Mouse (Mus musculus): Measurements from ENCODE around the gene Cds1. TPM values are rescaled to one million over a fixed set of nuclear protein-coding genes. Genes with fewer than 3 reads are reported as not detected.

Gene Cds1
- total and polyA plus RNA-seq, 3 experiments, result not detected

GRCm38 (mm10) chr5:101854100-101854499 lies 89.2 kb downstream of the Cds1 start:
- ATAC-seq (ENCODE audit: extremely low read depth, insufficient number of reproducible peaks, low FRiP score, poor library complexity, severe bottlenecking) (no peak), DNase-seq (ENCODE audit: low spot score) (no peak)
- Histone ChIP-seq H3K9me3 (replicated peaks) (peaks cover 82% of the 10 kb centered on the region), H3K4me1 (ENCODE audit: insufficient read depth, low read depth, low read length) (no peaks in the 10 kb centered on the region), H3K36me3 (replicated peaks) (no peaks in the 10 kb centered on the region), H3K4me3 (ENCODE audit: low read depth, low read length) (peak overlapping the region; percentile 30; the same call in 1 of the 2 replicates), H3K27me3 (ENCODE audit: insufficient read depth, low read length) (no peaks in the 10 kb centered on the region)
- TF ChIP-seq GATA1 (IDR thresholded peaks at IDR 0.05; ENCODE audit: borderline replicate concordance, low read length) (no peak), TAL1 (conservative IDR thresholded peaks at IDR 0.05; ENCODE audit: low read depth, low read length) (no peak), POLR2AphosphoS5 (IDR thresholded peaks at IDR 0.05; ENCODE audit: insufficient replicate concordance, low read depth, low read length) (no peak), GATA2 (IDR thresholded peaks at IDR 0.05; ENCODE audit: borderline replicate concordance, low read depth, low read length) (no peak), CTCF (IDR thresholded peaks at IDR 0.05; ENCODE audit: low read depth, low read length) (no peak)

GRCm38 (mm10) chr5:101854667-101855066 lies 89.7 kb downstream of the Cds1 start:
- H3K4me3 ChIP-seq (ENCODE audit: low read depth, low read length), result no peak overlapping the region
- no peaks in the 10 kb centered on the region for H3K4me1 ChIP-seq (ENCODE audit: insufficient read depth, low read depth, low read length)
- TF ChIP-seq POLR2AphosphoS5 (IDR thresholded peaks at IDR 0.05; ENCODE audit: insufficient replicate concordance, low read depth, low read length) (no peak), GATA1 (IDR thresholded peaks at IDR 0.05; ENCODE audit: borderline replicate concordance, low read length) (no peak), GATA2 (IDR thresholded peaks at IDR 0.05; ENCODE audit: borderline replicate concordance, low read depth, low read length) (no peak), CTCF (IDR thresholded peaks at IDR 0.05; ENCODE audit: low read depth, low read length) (no peak)
- H3K27me3 ChIP-seq (ENCODE audit: insufficient read depth, low read length), result no peaks in the 10 kb centered on the region
- no peak for ATAC-seq (ENCODE audit: extremely low read depth, insufficient number of reproducible peaks, low FRiP score, poor library complexity, severe bottlenecking)
- no peaks in the 10 kb centered on the region for H3K36me3 ChIP-seq (replicated peaks)
- H3K9me3 ChIP-seq (replicated peaks), result peaks cover 82% of the 10 kb centered on the region
- DNase-seq (ENCODE audit: low spot score), result no peak

GRCm38 (mm10) chr5:101855475-101855874 lies 90.5 kb downstream of the Cds1 start:
- no peak overlapping the region for H3K4me3 ChIP-seq (ENCODE audit: low read depth, low read length)
- TF ChIP-seq TAL1 (conservative IDR thresholded peaks at IDR 0.05; ENCODE audit: low read depth, low read length) (no peak), CTCF (IDR thresholded peaks at IDR 0.05; ENCODE audit: low read depth, low read length) (no peak), GATA1 (IDR thresholded peaks at IDR 0.05; ENCODE audit: borderline replicate concordance, low read length) (no peak), GATA2 (IDR thresholded peaks at IDR 0.05; ENCODE audit: borderline replicate concordance, low read depth, low read length) (no peak), POLR2AphosphoS5 (IDR thresholded peaks at IDR 0.05; ENCODE audit: insufficient replicate concordance, low read depth, low read length) (no peak)
- ATAC-seq (ENCODE audit: extremely low read depth, insufficient number of reproducible peaks, low FRiP score, poor library complexity, severe bottlenecking) (no peak), DNase-seq (ENCODE audit: low spot score) (no peak)
- H3K9me3 ChIP-seq (replicated peaks), result peaks cover 79% of the 10 kb centered on the region
- no peaks in the 10 kb centered on the region for H3K4me1 ChIP-seq (ENCODE audit: insufficient read depth, low read depth, low read length)
- H3K27me3 ChIP-seq (ENCODE audit: insufficient read depth, low read length), result no peaks in the 10 kb centered on the region
- no peaks in the 10 kb centered on the region for H3K36me3 ChIP-seq (replicated peaks)

- peaks cover 75% of the 10 kb centered on the region for H3K9me3 ChIP-seq (replicated peaks)
- no peak overlapping the region for H3K4me3 ChIP-seq (ENCODE audit: low read depth, low read length)
- no peak for TF ChIP-seq CTCF (IDR thresholded peaks at IDR 0.05; ENCODE audit: low read depth, low read length)
- TF ChIP-seq GATA2 (IDR thresholded peaks at IDR 0.05; ENCODE audit: borderline replicate concordance, low read depth, low read length), result no peak
- no peak for TF ChIP-seq POLR2AphosphoS5 (IDR thresholded peaks at IDR 0.05; ENCODE audit: insufficient replicate concordance, low read depth, low read length)
- no peak for TF ChIP-seq GATA1 (IDR thresholded peaks at IDR 0.05; ENCODE audit: borderline replicate concordance, low read length)
- no peak for TF ChIP-seq TAL1 (conservative IDR thresholded peaks at IDR 0.05; ENCODE audit: low read depth, low read length)
- H3K36me3 ChIP-seq (replicated peaks), result no peaks in the 10 kb centered on the region
- DNase-seq (ENCODE audit: low spot score) (no peak), ATAC-seq (ENCODE audit: extremely low read depth, insufficient number of reproducible peaks, low FRiP score, poor library complexity, severe bottlenecking) (no peak)
- H3K27me3 ChIP-seq (ENCODE audit: insufficient read depth, low read length), result no peaks in the 10 kb centered on the region
- H3K4me1 ChIP-seq (ENCODE audit: insufficient read depth, low read depth, low read length), result no peaks in the 10 kb centered on the region
These were observed 94.0 kb downstream of the Cds1 start for GRCm38 (mm10) chr5:101858891-101859436.

GRCm38 (mm10) chr5:101861786-101862571 lies 97.0 kb downstream of the Cds1 start:
- H3K27me3 ChIP-seq (ENCODE audit: insufficient read depth, low read length), result no peaks in the 10 kb centered on the region
- no peak for ATAC-seq (ENCODE audit: extremely low read depth, insufficient number of reproducible peaks, low FRiP score, poor library complexity, severe bottlenecking)
- H3K9me3 ChIP-seq (replicated peaks), result peaks cover 64% of the 10 kb centered on the region
- H3K4me1 ChIP-seq (ENCODE audit: insufficient read depth, low read depth, low read length), result no peaks in the 10 kb centered on the region
- DNase-seq (ENCODE audit: low spot score), result no peak
- no peak overlapping the region; the same call in 1 of the 2 replicates for H3K4me3 ChIP-seq (ENCODE audit: low read depth, low read length)
- no peak for TF ChIP-seq GATA1 (IDR thresholded peaks at IDR 0.05; ENCODE audit: borderline replicate concordance, low read length)
- no peak for TF ChIP-seq CTCF (IDR thresholded peaks at IDR 0.05; ENCODE audit: low read depth, low read length)
- TF ChIP-seq TAL1 (conservative IDR thresholded peaks at IDR 0.05; ENCODE audit: low read depth, low read length), result no peak
- no peak for TF ChIP-seq GATA2 (IDR thresholded peaks at IDR 0.05; ENCODE audit: borderline replicate concordance, low read depth, low read length)
- TF ChIP-seq POLR2AphosphoS5 (IDR thresholded peaks at IDR 0.05; ENCODE audit: insufficient replicate concordance, low read depth, low read length), result no peak
- no peaks in the 10 kb centered on the region for H3K36me3 ChIP-seq (replicated peaks)

- H3K4me3 ChIP-seq (ENCODE audit: low read depth, low read length), result no peak overlapping the region
- no peak for DNase-seq (ENCODE audit: low spot score)
- no peaks in the 10 kb centered on the region for H3K4me1 ChIP-seq (ENCODE audit: insufficient read depth, low read depth, low read length)
- H3K9me3 ChIP-seq (replicated peaks), result peaks cover 59% of the 10 kb centered on the region
- ATAC-seq (ENCODE audit: extremely low read depth, insufficient number of reproducible peaks, low FRiP score, poor library complexity, severe bottlenecking), result no peak
- TF ChIP-seq POLR2AphosphoS5 (IDR thresholded peaks at IDR 0.05; ENCODE audit: insufficient replicate concordance, low read depth, low read length) (no peak), TAL1 (conservative IDR thresholded peaks at IDR 0.05; ENCODE audit: low read depth, low read length) (no peak), GATA1 (IDR thresholded peaks at IDR 0.05; ENCODE audit: borderline replicate concordance, low read length) (no peak)
- H3K36me3 ChIP-seq (replicated peaks), result no peaks in the 10 kb centered on the region
- no peaks in the 10 kb centered on the region for H3K27me3 ChIP-seq (ENCODE audit: insufficient read depth, low read length)
These were observed 97.7 kb downstream of the Cds1 start for GRCm38 (mm10) chr5:101862651-101863050.
